Mouse (Mus musculus): Measurements from ENCODE around the gene Filip1l. TPM values are rescaled to one million over a fixed set of nuclear protein-coding genes. Genes with fewer than 3 reads are reported as not detected.

The Filip1l gene
- polyA plus RNA-seq, 1 experiment: 35.9 TPM

GRCm38 (mm10) chr16:57532081-57532493 lies 179.2 kb downstream of the Filip1l start:
- no peak overlapping the region for H3K27ac ChIP-seq (ENCODE audit: insufficient read depth, low read depth, low read length)
- H3K4me3 ChIP-seq (ENCODE audit: insufficient read depth, low read length): no peak overlapping the region

GRCm38 (mm10) chr16:57534365-57534764 lies 181.5 kb downstream of the Filip1l start:
- Histone ChIP-seq H3K4me3 (ENCODE audit: insufficient read depth, low read length) (no peak overlapping the region), H3K4me1 (ENCODE audit: control insufficient read depth, insufficient read depth, low read length) (peaks cover 44% of the 10 kb centered on the region), H3K27ac (ENCODE audit: insufficient read depth, low read depth, low read length) (no peak overlapping the region)
- TF ChIP-seq POLR2A (IDR thresholded peaks at IDR 0.05; ENCODE audit: borderline replicate concordance, low read depth, low read length) (no peak), CTCF (IDR thresholded peaks at IDR 0.05; ENCODE audit: low read depth, low read length) (no peak)

More at GRCm38 (mm10) chr16:57532081-57532493, 179.2 kb downstream of the Filip1l start:
- TF ChIP-seq CTCF (IDR thresholded peaks at IDR 0.05; ENCODE audit: low read depth, low read length): no peak
- TF ChIP-seq POLR2A (IDR thresholded peaks at IDR 0.05; ENCODE audit: borderline replicate concordance, low read depth, low read length): no peak
- peaks cover 49% of the 10 kb centered on the region for H3K4me1 ChIP-seq (ENCODE audit: control insufficient read depth, insufficient read depth, low read length)

GRCm38 (mm10) chr16:57534811-57535210 lies 181.9 kb downstream of the Filip1l start:
- Histone ChIP-seq H3K27ac (ENCODE audit: insufficient read depth, low read depth, low read length) (no peak overlapping the region), H3K4me3 (ENCODE audit: insufficient read depth, low read length) (no peak overlapping the region)
- TF ChIP-seq CTCF (IDR thresholded peaks at IDR 0.05; ENCODE audit: low read depth, low read length): no peak
- no peak for TF ChIP-seq POLR2A (IDR thresholded peaks at IDR 0.05; ENCODE audit: borderline replicate concordance, low read depth, low read length)

DNA sequence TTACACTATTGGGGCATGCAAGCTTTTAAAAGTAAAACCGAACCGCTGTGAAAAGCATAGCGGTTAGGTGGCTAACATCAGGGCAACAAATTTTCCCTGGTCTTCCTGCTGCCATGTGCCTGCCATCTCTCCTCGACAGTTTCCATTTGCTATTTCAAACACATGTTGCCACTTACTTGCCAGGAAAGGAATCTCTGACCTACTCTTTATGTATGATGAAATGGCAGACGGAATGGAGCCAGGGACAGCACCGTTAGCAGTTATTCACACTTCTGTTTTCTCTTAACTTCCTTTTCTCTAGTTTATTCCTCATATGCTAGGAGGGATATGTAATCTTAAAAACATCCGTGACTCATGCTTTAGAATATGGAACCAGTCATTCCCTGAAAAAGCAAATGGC lies 183.6 kb downstream of the Filip1l start:
- Histone ChIP-seq H3K4me1 (ENCODE audit: control insufficient read depth, insufficient read depth, low read length) (peaks cover 33% of the 10 kb centered on the region), H3K4me3 (ENCODE audit: insufficient read depth, low read length) (no peak overlapping the region), H3K27ac (ENCODE audit: insufficient read depth, low read depth, low read length) (peak overlapping the region; percentile 81)
- no peak for TF ChIP-seq CTCF (IDR thresholded peaks at IDR 0.05; ENCODE audit: low read depth, low read length)
- no peak for TF ChIP-seq POLR2A (IDR thresholded peaks at IDR 0.05; ENCODE audit: borderline replicate concordance, low read depth, low read length)

More at GRCm38 (mm10) chr16:57534811-57535210, 181.9 kb downstream of the Filip1l start:
- H3K4me1 ChIP-seq (ENCODE audit: control insufficient read depth, insufficient read depth, low read length): peaks cover 44% of the 10 kb centered on the region

- peaks cover 23% of the 10 kb centered on the region for H3K4me1 ChIP-seq (ENCODE audit: control insufficient read depth, insufficient read depth, low read length)
- TF ChIP-seq CTCF (IDR thresholded peaks at IDR 0.05; ENCODE audit: low read depth, low read length) (no peak), POLR2A (IDR thresholded peaks at IDR 0.05; ENCODE audit: borderline replicate concordance, low read depth, low read length) (no peak)
- H3K27ac ChIP-seq (ENCODE audit: insufficient read depth, low read depth, low read length): no peak overlapping the region
- H3K4me3 ChIP-seq (ENCODE audit: insufficient read depth, low read length): no peak overlapping the region
These were observed 190.3 kb downstream of the Filip1l start for GRCm38 (mm10) chr16:57543243-57543642.

DNA sequence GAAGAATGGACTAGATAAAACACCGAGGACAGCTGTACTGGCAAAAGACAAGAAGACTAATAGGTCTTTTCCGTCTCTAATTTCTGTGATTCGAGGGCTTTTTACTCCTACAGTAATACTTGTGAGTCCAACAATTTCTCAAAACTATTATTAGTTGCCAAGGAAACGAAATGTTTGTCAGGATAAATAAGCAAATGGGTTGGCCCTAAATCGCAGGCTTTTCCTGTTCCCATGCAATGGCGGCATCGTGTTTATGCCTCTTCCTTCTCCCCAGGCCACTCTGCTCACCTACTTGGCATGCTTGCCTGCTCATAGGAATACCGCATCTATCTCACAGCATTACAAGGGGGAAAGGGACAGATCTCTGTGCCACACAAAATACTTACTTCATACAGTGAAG lies 191.5 kb downstream of the Filip1l start:
- Histone ChIP-seq H3K27ac (ENCODE audit: insufficient read depth, low read depth, low read length) (no peak overlapping the region), H3K4me1 (ENCODE audit: control insufficient read depth, insufficient read depth, low read length) (peaks cover 21% of the 10 kb centered on the region), H3K4me3 (ENCODE audit: insufficient read depth, low read length) (no peak overlapping the region)
- TF ChIP-seq CTCF (IDR thresholded peaks at IDR 0.05; ENCODE audit: low read depth, low read length) (no peak), POLR2A (IDR thresholded peaks at IDR 0.05; ENCODE audit: borderline replicate concordance, low read depth, low read length) (no peak)

DNA sequence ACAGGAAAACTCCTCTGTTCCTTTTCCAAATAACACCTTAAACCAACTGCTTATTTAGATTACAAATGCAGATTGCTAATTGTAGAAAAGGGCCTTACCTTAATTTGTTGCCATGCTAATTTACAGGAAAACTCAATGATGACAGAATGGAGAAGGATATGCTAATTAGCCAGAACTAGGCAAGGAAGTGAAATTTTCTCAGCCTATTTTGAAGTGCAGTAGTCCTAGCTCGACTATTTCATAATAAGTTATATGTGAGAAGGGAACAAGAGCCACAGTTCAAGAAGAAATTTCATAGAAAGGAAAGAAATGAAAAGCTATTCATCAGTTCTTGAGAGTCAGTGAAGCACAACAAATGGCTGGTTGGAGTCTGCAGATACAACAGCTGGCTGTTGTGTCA lies 193.5 kb downstream of the Filip1l start:
- Histone ChIP-seq H3K4me1 (ENCODE audit: control insufficient read depth, insufficient read depth, low read length) (peaks cover 21% of the 10 kb centered on the region), H3K27ac (ENCODE audit: insufficient read depth, low read depth, low read length) (no peak overlapping the region), H3K4me3 (ENCODE audit: insufficient read depth, low read length) (no peak overlapping the region)
- no peak for TF ChIP-seq CTCF (IDR thresholded peaks at IDR 0.05; ENCODE audit: low read depth, low read length)
- no peak for TF ChIP-seq POLR2A (IDR thresholded peaks at IDR 0.05; ENCODE audit: borderline replicate concordance, low read depth, low read length)

DNA sequence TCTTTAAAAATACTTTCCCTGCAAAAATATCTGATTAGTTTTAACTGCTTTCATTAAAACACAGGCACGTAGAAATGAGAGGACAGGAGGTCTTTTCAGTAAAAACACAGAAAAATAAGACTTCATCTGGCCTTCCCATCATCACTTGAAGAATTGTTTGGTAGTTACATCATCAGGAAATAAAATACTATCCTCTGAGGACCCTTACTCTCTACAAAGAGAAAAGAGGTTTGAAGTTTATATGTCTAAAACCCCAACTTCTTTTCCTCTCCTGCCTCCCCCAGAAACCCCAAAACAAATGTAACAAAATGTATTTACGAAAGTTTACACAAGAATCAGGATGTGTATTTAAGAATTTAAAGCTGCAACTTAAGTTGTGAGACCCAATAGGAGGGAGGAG lies 195.7 kb downstream of the Filip1l start:
- TF ChIP-seq POLR2A (IDR thresholded peaks at IDR 0.05; ENCODE audit: borderline replicate concordance, low read depth, low read length) (no peak), CTCF (IDR thresholded peaks at IDR 0.05; ENCODE audit: low read depth, low read length) (no peak)
- Histone ChIP-seq H3K4me3 (ENCODE audit: insufficient read depth, low read length) (peak overlapping the region; percentile 61), H3K27ac (ENCODE audit: insufficient read depth, low read depth, low read length) (no peak overlapping the region), H3K4me1 (ENCODE audit: control insufficient read depth, insufficient read depth, low read length) (peaks cover 29% of the 10 kb centered on the region)

- Histone ChIP-seq H3K27ac (ENCODE audit: insufficient read depth, low read depth, low read length) (peak overlapping the region; percentile 54), H3K4me3 (ENCODE audit: insufficient read depth, low read length) (peak overlapping the region; percentile 61), H3K4me1 (ENCODE audit: control insufficient read depth, insufficient read depth, low read length) (peaks cover 29% of the 10 kb centered on the region)
- TF ChIP-seq POLR2A (IDR thresholded peaks at IDR 0.05; ENCODE audit: borderline replicate concordance, low read depth, low read length) (no peak), CTCF (IDR thresholded peaks at IDR 0.05; ENCODE audit: low read depth, low read length) (no peak)
These were observed 196.5 kb downstream of the Filip1l start for GRCm38 (mm10) chr16:57549061-57550037.

- TF ChIP-seq POLR2A (IDR thresholded peaks at IDR 0.05; ENCODE audit: borderline replicate concordance, low read depth, low read length) (no peak), CTCF (IDR thresholded peaks at IDR 0.05; ENCODE audit: low read depth, low read length) (no peak)
- no peak overlapping the region for H3K4me3 ChIP-seq (ENCODE audit: insufficient read depth, low read length)
- 0 out of 2 replicates have a peak overlapping the region, but pooled peaks have one; percentile 6 for H3K27ac ChIP-seq (ENCODE audit: insufficient read depth, low read depth, low read length)
- peaks cover 29% of the 10 kb centered on the region for H3K4me1 ChIP-seq (ENCODE audit: control insufficient read depth, insufficient read depth, low read length)
These were observed 197.2 kb downstream of the Filip1l start for GRCm38 (mm10) chr16:57550088-57550487.
